Mouse (Mus musculus): Measurements from ENCODE around the gene Nupr1l.
"Not testable (repeated sequence)": the region's sequence is repeated elsewhere in the genome, so short reads cannot be mapped to it uniquely, and the experiment has no call there.

The Nupr1l gene

DNA sequence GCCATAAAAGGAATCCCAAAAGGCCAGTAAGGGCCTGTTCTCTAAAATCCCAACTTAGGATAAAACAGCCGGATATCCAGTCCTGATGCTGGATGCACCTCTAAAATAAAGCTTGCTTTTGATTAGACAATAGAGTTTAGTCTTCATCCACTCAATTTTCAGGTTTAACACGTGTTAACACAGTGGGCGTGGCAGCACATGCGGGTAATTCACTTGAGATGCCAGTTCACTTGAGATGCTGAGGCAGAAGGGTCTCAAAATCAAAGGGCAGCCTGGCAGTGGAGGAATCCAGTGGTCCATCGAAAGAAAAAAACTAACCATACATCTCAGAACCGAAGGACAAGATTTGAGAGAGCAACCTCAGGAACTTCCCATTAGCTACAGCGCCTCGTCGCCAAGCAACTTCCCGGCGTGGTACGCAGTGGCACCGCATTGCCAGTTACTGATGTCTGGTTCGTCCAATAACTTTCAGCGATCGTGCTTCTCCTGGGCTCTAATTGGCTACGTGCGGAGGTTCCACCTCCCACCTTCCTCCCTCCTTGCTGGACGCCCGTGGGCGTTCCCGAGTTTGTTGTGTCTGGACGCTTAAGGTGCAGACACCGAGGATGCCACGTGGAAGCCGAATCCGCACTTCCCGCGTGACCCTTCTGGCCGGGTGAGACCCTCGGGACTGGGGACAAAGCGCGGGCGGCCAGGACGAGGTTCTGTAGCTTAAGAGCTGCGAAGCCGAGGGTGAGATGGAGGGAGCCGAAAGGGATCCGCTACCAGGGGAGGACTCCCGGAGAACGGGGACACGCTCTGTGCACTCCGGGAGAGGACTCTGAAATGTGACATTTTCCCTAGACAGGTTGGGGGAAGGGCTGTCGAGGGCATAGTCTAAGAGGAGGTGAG, 12.9 kb upstream of the Nupr1l start, which contains the start of gene Zbed5:
TSS of gene Zbed5 (plus strand) at position 526 of the 891 bp plus-strand sequence.
- H3K36me3 ChIP-seq (ENCODE audit: control insufficient read depth, insufficient read depth, low read length, poor library complexity, severe bottlenecking), result no peaks in the 10 kb centered on the region
- peak; percentile 93 for DNase-seq (ENCODE audit: low read depth, low spot score)
- H3K27me3 ChIP-seq (ENCODE audit: control insufficient read depth, insufficient read depth, low read length, poor library complexity, severe bottlenecking), result no peaks in the 10 kb centered on the region

- Histone ChIP-seq H3K36me3 (ENCODE audit: control insufficient read depth, insufficient read depth, low read length, poor library complexity, severe bottlenecking) (no peaks in the 10 kb centered on the region), H3K27me3 (ENCODE audit: control insufficient read depth, insufficient read depth, low read length, poor library complexity, severe bottlenecking) (no peaks in the 10 kb centered on the region)
- DNase-seq (ENCODE audit: low read depth, low spot score), result no peak
Observed at GRCm38 (mm10) chr5:129898449-129898848, 9.9 kb upstream of the Nupr1l start, which contains the start of gene Phkg1. Gene Phkg1, minus strand, starts transcription at chr5:129898549.

DNA sequence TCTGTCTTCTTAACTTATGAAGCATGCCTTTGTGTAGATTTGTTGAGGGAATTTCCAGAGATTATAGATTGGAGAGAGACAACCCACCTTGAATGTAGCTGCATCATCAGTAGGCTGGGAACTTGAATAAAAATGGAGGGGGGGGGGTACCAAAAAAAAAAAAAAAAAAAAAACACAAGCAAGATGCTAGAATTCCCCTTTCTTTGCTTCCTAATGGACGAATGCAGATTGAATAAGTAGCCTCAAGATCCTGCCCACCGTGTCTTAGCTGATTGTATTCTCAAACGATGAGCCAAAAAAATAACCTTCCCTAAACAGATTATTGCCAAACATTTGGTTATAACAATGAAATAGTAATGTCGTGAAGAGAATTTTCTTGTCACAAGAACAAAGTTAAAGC, 565 bp upstream of the Nupr1l start:
- Histone ChIP-seq H3K36me3 (ENCODE audit: control insufficient read depth, insufficient read depth, low read length, poor library complexity, severe bottlenecking) (no peaks in the 10 kb centered on the region), H3K27me3 (ENCODE audit: control insufficient read depth, insufficient read depth, low read length, poor library complexity, severe bottlenecking) (no peaks in the 10 kb centered on the region)
- no peak for DNase-seq (ENCODE audit: low read depth, low spot score)

DNA sequence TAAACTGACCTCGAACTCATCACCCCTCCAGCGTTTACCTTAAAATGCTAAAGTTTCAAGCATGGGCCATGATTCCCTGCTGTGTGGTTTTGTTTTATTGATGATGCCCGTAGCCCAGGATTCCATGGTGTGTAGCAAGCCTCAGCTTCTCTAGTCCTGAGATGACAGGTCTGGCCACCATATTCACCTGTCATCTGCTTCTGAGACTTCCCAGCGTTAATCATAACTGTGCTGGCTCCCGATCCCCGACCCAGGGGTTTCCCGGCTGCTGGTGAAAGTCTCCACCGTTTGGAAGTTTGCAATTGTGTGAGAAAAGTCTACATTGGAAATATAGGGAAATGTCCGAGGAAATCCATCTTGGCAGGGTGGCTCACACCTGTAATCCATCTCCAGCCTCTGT, 807 bp downstream of the Nupr1l start:
- no peaks in the 10 kb centered on the region for H3K27me3 ChIP-seq (ENCODE audit: control insufficient read depth, insufficient read depth, low read length, poor library complexity, severe bottlenecking)
- no peaks in the 10 kb centered on the region for H3K36me3 ChIP-seq (ENCODE audit: control insufficient read depth, insufficient read depth, low read length, poor library complexity, severe bottlenecking)
- DNase-seq (ENCODE audit: low read depth, low spot score), result no peak

GRCm38 (mm10) chr5:129909591-129909990, 1.3 kb downstream of the Nupr1l start:
- Histone ChIP-seq H3K27me3 (ENCODE audit: control insufficient read depth, insufficient read depth, low read length, poor library complexity, severe bottlenecking) (no peaks in the 10 kb centered on the region), H3K36me3 (ENCODE audit: control insufficient read depth, insufficient read depth, low read length, poor library complexity, severe bottlenecking) (no peaks in the 10 kb centered on the region)
- no peak for DNase-seq (ENCODE audit: low read depth, low spot score)

- DNase-seq (ENCODE audit: low read depth, low spot score), result peak; percentile 72
- Histone ChIP-seq H3K27me3 (ENCODE audit: control insufficient read depth, insufficient read depth, low read length, poor library complexity, severe bottlenecking) (no peaks in the 10 kb centered on the region), H3K36me3 (ENCODE audit: control insufficient read depth, insufficient read depth, low read length, poor library complexity, severe bottlenecking) (no peaks in the 10 kb centered on the region)
Observed at GRCm38 (mm10) chr5:129914024-129914423, 5.7 kb downstream of the Nupr1l start.

- DNase-seq (ENCODE audit: low read depth, low spot score); H3K27me3 ChIP-seq (ENCODE audit: control insufficient read depth, insufficient read depth, low read length, poor library complexity, severe bottlenecking); H3K36me3 ChIP-seq (ENCODE audit: control insufficient read depth, insufficient read depth, low read length, poor library complexity, severe bottlenecking): not testable (repeated sequence)
Observed at GRCm38 (mm10) chr5:129915491-129915890, 7.2 kb downstream of the Nupr1l start.

GRCm38 (mm10) chr5:129918065-129918651, 9.8 kb downstream of the Nupr1l start:
- no peaks in the 10 kb centered on the region for H3K36me3 ChIP-seq (ENCODE audit: control insufficient read depth, insufficient read depth, low read length, poor library complexity, severe bottlenecking)
- DNase-seq (ENCODE audit: low read depth, low spot score), result no peak
- H3K27me3 ChIP-seq (ENCODE audit: control insufficient read depth, insufficient read depth, low read length, poor library complexity, severe bottlenecking), result no peaks in the 10 kb centered on the region

DNA sequence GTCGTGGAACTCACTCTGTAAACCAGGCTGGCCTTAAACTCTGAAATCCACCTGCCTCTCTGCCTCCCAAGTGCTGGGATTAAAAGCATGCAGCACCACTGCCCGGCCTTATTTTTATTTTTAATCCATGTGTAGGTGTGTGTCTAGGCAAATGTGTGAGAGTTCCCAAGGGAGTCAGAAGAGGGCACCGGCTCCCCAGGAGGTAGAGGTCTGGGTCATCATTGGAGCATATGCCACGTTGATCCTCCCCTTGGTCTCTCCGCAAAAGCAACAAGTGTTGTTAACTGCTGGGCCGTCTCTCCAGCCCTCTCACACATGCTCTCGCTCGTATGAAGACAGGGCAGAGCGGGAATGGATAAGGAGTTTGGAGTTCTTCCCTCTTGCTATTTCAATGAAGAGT, 10.4 kb downstream of the Nupr1l start:
- Histone ChIP-seq H3K27me3 (ENCODE audit: control insufficient read depth, insufficient read depth, low read length, poor library complexity, severe bottlenecking) (no peaks in the 10 kb centered on the region), H3K36me3 (ENCODE audit: control insufficient read depth, insufficient read depth, low read length, poor library complexity, severe bottlenecking) (no peaks in the 10 kb centered on the region)
- DNase-seq (ENCODE audit: low read depth, low spot score), result no peak

GRCm38 (mm10) chr5:129919320-129919719, 11.0 kb downstream of the Nupr1l start:
- Histone ChIP-seq H3K27me3 (ENCODE audit: control insufficient read depth, insufficient read depth, low read length, poor library complexity, severe bottlenecking) (no peaks in the 10 kb centered on the region), H3K36me3 (ENCODE audit: control insufficient read depth, insufficient read depth, low read length, poor library complexity, severe bottlenecking) (no peaks in the 10 kb centered on the region)
- no peak for DNase-seq (ENCODE audit: low read depth, low spot score)

DNA sequence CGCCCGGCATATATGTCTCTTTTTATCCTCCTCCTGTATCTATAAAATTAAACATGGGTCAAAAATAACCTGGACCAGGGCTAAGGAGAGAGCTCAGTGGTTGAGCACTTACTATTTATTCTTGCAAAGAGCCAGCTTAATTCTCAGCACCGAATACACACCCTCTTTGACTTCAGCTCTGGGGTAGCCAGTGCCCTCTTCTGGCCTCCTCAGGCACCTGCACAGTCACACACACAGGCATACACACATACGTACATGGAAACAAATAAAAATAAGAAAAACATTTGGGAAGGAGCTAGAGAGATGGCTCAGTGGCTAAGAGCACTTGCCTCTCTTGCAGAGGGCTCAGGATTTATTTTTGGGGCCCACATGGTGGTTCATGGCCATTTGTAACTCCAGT, 13.6 kb downstream of the Nupr1l start:
- H3K36me3 ChIP-seq (ENCODE audit: control insufficient read depth, insufficient read depth, low read length, poor library complexity, severe bottlenecking), result no peaks in the 10 kb centered on the region
- DNase-seq (ENCODE audit: low read depth, low spot score), result no peak
- no peaks in the 10 kb centered on the region for H3K27me3 ChIP-seq (ENCODE audit: control insufficient read depth, insufficient read depth, low read length, poor library complexity, severe bottlenecking)

GRCm38 (mm10) chr5:129924820-129925452, 16.6 kb downstream of the Nupr1l start:
- DNase-seq (ENCODE audit: low read depth, low spot score), result no peak
- Histone ChIP-seq H3K36me3 (ENCODE audit: control insufficient read depth, insufficient read depth, low read length, poor library complexity, severe bottlenecking) (no peaks in the 10 kb centered on the region), H3K27me3 (ENCODE audit: control insufficient read depth, insufficient read depth, low read length, poor library complexity, severe bottlenecking) (no peaks in the 10 kb centered on the region)

- Histone ChIP-seq H3K27me3 (ENCODE audit: control insufficient read depth, insufficient read depth, low read length, poor library complexity, severe bottlenecking) (no peaks in the 10 kb centered on the region), H3K36me3 (ENCODE audit: control insufficient read depth, insufficient read depth, low read length, poor library complexity, severe bottlenecking) (no peaks in the 10 kb centered on the region)
- no peak for DNase-seq (ENCODE audit: low read depth, low spot score)
Observed at GRCm38 (mm10) chr5:129925933-129926332, 17.6 kb downstream of the Nupr1l start.

DNA sequence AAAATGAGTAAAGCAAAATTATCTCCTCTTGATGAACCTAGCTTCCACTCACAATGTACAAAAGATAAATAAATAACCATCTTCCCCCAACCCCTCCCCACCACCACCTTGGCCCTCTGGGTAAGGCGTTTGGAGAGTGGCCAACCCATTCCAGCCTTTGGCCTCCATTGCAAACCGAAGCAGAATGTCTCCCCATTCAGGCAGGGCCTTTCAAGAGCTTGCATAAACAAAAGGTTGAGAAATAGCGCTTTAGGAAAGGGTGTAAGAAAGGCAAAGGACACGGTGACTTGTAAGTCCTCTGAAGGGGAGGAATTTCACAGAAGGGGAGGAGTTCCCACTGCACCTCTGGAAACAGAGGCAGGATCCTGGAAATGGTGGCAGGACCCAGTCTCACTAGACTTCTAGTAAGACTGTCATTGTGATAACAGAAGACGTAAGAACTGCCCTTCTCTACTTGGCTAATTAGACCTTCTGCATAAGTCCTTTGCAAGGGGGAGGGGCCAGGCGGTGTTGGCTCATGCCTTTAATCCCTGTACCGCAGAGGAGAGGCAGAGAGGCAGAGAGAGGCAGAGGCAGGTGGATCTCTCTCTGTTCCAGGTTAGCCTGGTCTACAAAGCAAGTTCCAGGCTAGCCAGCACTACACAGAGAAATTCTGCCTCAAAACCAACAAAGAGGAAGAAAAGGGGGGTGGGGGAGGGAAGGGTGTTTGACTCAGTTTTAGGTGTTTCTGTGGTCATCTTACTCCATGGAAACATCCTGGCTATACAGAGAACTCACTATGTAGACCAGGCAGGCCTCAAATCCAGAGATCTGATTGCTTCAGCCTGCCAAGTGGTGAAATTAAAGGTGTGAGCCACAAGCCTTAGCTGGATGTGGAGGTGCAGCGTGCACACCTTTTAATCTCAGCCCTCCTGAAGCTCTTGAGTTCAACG, 21.9 kb downstream of the Nupr1l start:
- H3K27me3 ChIP-seq (ENCODE audit: control insufficient read depth, insufficient read depth, low read length, poor library complexity, severe bottlenecking), result no peaks in the 10 kb centered on the region
- no peaks in the 10 kb centered on the region for H3K36me3 ChIP-seq (ENCODE audit: control insufficient read depth, insufficient read depth, low read length, poor library complexity, severe bottlenecking)
- DNase-seq (ENCODE audit: low read depth, low spot score), result no peak

Data from splenic B cell, adult 2 months (primary cell).